Mouse (Mus musculus) liver, postnatal 0 days (tissue): Measurements from ENCODE around the gene 1110051M20Rik.

Experiments used
- CTCF ChIP-seq: sonication (generic); IDR thresholded peaks from 2 replicates; pipeline ENCODE4 v1.5.1; 2016; ENCODE audit warnings: antibody characterized with exemption, low read depth
- EP300 ChIP-seq: IDR thresholded peaks from 2 replicates; pipeline ENCODE4 v1.6.1; 2016; ENCODE audit warnings: antibody characterized with exemption, low read depth, mild to moderate bottlenecking

GRCm38 (mm10) chr2:91430600-91430919, 13.9 kb downstream of the 1110051M20Rik start:
- TF ChIP-seq CTCF = no peak
- TF ChIP-seq EP300 = no peak
